ENCODE assay signal across 18 mouse cellular contexts in the genomic region with DNA sequence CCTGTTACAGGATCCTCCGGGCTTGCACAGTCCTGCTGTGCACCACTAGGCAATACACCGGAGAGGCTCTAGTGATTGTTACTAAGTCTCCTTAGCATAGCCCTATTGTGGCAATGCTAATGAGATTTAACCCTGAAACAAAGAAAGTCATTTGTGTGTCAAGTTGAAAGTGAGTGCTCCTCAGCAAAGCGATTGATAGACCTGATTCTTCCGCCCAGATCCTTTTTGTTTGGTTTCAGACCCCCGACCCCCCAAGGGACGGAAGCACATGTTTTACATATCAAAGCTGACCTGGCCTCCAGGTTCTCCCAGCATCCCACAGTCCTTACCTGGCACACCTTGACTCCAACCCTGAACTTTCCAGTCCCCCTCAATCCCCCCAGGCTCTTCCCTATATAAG. TPM values are rescaled to one million over a fixed set of nuclear protein-coding genes. Genes with fewer than 3 reads are reported as not detected.
"Had no signal": no experiment of that assay in that cellular context is flagged by ENCODE, and none has a peak within 500 bp of the region (broad histone marks: within the 10 kb centered on the region; RNA-seq: fewer than 3 reads in every experiment).

No protein-coding gene starts in this region.

- H3K4me3 ChIP-seq: midbrain, embryonic 10.5 days; midbrain, embryonic 12.5 days; myocyte; neural tube, embryonic 13.5 days; neural tube, embryonic 15.5 days had no signal

- H3K27me3 ChIP-seq: neural tube, embryonic 15.5 days had no signal

- H3K9me3 ChIP-seq: midbrain, embryonic 10.5 days; midbrain, embryonic 12.5 days; neural tube, embryonic 13.5 days; neural tube, embryonic 15.5 days had no signal

- H3K36me3 ChIP-seq: midbrain, embryonic 10.5 days; midbrain, embryonic 12.5 days; neural tube, embryonic 13.5 days; neural tube, embryonic 15.5 days had no signal

- H3K4me1 ChIP-seq: neural tube, embryonic 13.5 days; neural tube, embryonic 15.5 days had no signal

- H3K27ac ChIP-seq: midbrain, embryonic 12.5 days; neural tube, embryonic 13.5 days; neural tube, embryonic 15.5 days had no signal

- H3K4me2 ChIP-seq: lung, embryonic 14.5 days; midbrain, embryonic 12.5 days; neural tube, embryonic 13.5 days; neural tube, embryonic 15.5 days had no signal

- DNase-seq: lung, embryonic 14.5 days; lung, postnatal 10 days; lung, postnatal 4 days; midbrain, embryonic 14.5 days; retina, postnatal 1 day; right cerebral cortex, adult 18-20 months; right cerebral cortex, postnatal 25 days; right cerebral cortex, postnatal 4 days; spleen, adult 18-20 months; thymus, adult 18-20 months; thymus, postnatal 14 days; thymus, postnatal 36 days had no signal

- ATAC-seq: midbrain, embryonic 16.5 days had no signal

- H3K9ac ChIP-seq: lung, embryonic 14.5 days; midbrain, embryonic 12.5 days; neural tube, embryonic 13.5 days; neural tube, embryonic 15.5 days had no signal

RNA-seq across cellular contexts. Expression of gene Vwa3b, which starts 40.5 kb away (rescaled TPM):
- polyA plus RNA-seq: lung, embryonic 14.5 days; myocyte had no signal
